Mouse (Mus musculus): Measurements from ENCODE around the gene Tmem41a.

GRCm38 (mm10) chr16:21995304-21995703 lies 48.0 kb upstream of the Tmem41a start, which contains the start of gene Liph:
- TF ChIP-seq CTCF (IDR thresholded peaks at IDR 0.05; ENCODE audit: low read depth, low read length): no peak
- no peak for TF ChIP-seq POLR2A (IDR thresholded peaks at IDR 0.05; ENCODE audit: borderline replicate concordance, low read depth, low read length)

All from bone marrow macrophage, adult 2 months (primary cell).